Mouse (Mus musculus) 3T3-L1 (cell line): ENCODE data around the gene Fnbp1.
A peak's percentile ranks its signal among the peaks of the same experiment; 100 is the strongest.

Experiments used
- DNase-seq: peaks from one replicate; pipeline ENCODE4 v3.0.0-alpha.2; 2015; ENCODE audit warnings: low read depth, low spot score

Fnbp1 gene

GRCm38 (mm10) chr2:31067696-31068245 lies 74.0 kb downstream of the Fnbp1 start:
- DNase-seq = no peak

- no peak for DNase-seq
Observed at GRCm38 (mm10) chr2:31067059-31067595, 74.7 kb downstream of the Fnbp1 start.

GRCm38 (mm10) chr2:31066019-31066789 lies 75.6 kb downstream of the Fnbp1 start:
- no peak for DNase-seq

GRCm38 (mm10) chr2:31061868-31062628 lies 79.8 kb downstream of the Fnbp1 start:
- DNase-seq = peak; percentile 74

GRCm38 (mm10) chr2:31060787-31061730 lies 80.7 kb downstream of the Fnbp1 start:
- DNase-seq = no peak

GRCm38 (mm10) chr2:31060271-31060670 lies 81.5 kb downstream of the Fnbp1 start:
- DNase-seq = no peak

DNA sequence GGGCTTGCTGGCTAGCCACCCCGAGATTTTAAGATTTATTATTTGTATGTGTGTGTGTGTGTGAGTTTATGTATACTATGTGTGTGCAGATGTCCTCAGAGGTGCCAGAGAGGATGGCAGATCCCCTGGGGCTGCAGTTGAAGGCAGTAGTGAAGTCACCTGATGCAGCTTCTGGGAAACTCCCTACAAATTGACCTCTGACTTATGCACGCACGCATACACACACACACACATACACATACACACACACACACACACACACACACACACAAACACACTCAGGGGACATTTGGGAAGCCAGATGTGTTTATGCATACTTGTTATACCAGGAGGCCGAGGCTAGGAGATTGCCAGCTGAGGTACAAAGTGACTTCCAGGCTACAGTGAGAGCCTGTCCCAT lies 83.4 kb downstream of the Fnbp1 start:
- DNase-seq = no peak

DNA sequence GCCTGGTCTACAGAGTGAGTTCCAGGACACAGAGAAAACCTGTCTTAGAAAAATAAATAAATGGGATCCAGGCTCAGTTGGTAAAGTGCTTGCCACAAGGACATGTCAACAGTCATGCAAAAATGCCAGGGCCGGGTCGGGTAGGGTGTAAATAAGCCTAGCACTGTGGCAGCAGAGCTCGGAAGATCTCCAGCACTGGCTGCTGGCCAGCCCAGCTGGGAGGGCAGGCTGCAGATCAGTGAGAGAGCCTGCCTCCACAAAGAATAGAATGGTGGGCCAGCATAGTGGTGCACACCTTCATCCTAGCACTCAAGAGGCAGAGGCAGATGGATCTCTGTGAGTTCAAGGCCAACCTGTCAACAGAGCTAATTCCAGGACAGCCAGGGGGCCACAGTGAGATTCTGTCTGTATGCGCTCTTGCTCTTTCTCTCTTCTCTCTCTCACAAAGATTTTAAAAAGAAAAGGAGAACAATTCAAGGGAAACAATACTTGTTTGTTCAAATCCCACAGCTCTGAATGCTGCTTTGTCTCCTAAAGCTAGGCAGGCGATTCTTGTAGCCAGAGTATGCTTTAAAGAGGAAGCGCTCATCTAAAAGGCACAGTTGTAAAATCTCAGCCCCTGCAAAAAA lies 84.1 kb downstream of the Fnbp1 start:
- DNase-seq = no peak

- peak; percentile 29 for DNase-seq
Observed at GRCm38 (mm10) chr2:31056070-31056469, 85.7 kb downstream of the Fnbp1 start.

DNA sequence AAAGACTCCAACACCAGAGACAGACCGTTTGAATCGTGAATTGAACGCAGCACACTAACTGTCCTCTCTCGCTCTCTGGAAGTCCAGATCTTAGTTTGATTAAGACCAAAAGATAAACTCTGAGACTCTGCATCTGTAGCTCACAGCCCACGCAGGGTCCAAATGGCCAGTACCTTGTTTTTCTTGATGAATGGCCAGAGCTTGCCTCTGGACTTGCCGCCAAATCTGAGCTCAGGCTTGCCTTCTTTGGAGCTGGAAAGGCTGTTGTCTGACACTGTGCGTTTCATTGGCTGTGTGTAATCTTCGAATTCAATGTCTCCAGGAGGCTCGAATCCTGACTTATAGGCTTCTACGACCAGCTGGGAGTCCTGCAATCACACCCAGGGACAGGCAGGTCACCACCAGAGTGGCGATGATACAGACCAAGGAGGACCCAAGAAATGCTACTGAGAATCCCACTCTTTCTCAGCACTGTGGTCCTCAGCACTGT lies 87.9 kb downstream of the Fnbp1 start:
- DNase-seq = no peak

DNA sequence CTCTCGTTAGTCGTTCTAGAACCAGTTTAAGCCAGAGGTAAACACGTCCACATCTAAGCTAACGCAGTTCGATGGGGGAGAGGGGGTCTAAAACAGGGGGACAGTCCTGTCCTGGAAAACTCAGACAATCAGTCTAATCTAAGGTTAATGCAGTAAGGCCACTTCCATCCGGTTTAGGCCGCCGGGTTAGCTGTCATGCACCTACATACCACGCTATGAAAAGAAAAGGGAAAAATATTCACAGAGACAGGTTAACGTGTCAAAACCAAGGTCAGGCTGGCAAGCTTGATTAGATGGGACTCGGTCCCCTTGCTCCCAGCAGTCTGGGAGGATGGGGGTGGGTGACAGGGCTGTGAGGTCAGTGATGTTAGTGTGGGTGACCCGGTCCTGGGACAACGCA lies 88.4 kb downstream of the Fnbp1 start:
- no peak for DNase-seq

GRCm38 (mm10) chr2:31052441-31052840 lies 89.4 kb downstream of the Fnbp1 start:
- no peak for DNase-seq

DNA sequence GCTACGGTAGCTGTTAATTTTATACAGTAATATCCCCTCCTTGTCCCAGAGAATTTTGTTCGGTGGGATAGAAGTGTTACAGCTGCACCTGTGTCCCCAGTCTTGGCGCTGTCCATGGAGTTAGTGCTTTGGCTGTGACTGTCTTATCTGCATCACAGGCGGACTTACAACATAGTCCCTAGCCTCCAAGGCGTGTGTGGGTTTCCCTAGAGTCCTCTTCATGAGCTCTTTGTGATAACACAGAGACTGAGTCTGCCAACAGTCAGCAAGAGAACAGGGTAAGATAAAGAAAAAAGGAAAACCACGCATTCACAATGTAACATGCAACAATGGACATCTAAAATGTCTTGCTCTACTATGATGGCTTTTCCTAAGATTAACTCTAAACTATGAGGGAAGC lies 93.8 kb downstream of the Fnbp1 start:
- DNase-seq = no peak

- DNase-seq = no peak
Observed at GRCm38 (mm10) chr2:31043856-31044255, 98.0 kb downstream of the Fnbp1 start.

DNA sequence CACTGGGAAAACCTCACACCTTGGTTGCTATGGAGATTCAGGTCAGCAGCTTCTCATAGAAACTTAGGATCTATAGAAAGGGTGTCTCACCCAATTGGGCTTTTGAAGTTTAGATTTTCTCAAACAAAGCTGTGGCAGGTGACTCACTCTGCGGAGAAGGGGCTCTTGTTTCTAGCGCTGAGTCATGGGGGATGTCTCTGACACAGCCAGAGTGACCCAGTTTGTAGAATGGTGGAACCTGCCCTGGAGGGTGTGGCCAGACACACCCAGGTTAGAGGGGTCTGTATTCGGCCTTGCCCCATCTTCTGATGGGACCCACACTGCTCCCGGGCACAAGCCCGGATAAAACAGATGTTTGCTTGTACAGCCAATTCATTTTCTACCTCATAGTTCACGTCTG lies 98.9 kb downstream of the Fnbp1 start:
- DNase-seq = peak; percentile 57

DNA sequence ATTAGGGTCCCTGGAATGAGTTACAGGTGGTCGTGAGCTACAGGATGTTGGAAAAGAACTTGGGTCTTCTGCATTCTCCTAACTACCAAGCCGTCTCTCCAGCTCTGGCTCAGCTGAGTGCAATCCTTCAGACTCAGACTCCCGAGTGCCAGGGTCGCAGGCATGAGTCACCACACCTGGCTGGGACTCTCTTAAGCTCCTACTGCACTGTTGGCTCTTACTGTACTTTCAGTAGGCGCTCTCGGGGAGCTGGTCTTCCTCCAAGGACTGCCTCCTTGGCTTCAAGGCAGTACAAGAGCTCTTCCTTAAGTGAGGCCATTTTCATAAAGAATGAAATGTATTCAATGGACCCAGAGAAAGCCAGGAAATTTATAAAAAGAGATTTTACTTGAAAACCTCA lies 100.4 kb downstream of the Fnbp1 start:
- DNase-seq = peak; percentile 71

GRCm38 (mm10) chr2:31040487-31040886 lies 101.3 kb downstream of the Fnbp1 start:
- no peak for DNase-seq

- DNase-seq = peak; percentile 20
Observed at GRCm38 (mm10) chr2:31040043-31040442, 101.8 kb downstream of the Fnbp1 start.

DNA sequence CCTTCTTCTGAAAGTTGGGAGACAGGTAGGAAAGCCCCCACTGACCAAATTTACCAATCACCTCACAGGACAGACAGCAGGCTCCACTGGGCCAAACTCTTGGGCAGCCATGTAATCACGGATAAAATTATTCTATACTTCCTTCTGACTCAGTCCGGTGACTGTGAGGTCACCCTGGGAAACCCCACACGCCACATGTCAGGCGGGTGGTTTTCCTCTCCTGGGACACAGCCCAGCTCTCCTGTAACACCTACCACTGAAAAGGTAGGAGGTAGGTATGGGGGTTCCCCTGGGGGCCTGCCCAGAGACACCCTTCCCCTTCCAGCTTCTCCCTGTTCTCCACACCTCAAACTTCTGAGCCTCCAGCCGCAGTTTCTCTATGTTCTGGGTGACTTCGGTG lies 105.0 kb downstream of the Fnbp1 start:
- DNase-seq = no peak

DNA sequence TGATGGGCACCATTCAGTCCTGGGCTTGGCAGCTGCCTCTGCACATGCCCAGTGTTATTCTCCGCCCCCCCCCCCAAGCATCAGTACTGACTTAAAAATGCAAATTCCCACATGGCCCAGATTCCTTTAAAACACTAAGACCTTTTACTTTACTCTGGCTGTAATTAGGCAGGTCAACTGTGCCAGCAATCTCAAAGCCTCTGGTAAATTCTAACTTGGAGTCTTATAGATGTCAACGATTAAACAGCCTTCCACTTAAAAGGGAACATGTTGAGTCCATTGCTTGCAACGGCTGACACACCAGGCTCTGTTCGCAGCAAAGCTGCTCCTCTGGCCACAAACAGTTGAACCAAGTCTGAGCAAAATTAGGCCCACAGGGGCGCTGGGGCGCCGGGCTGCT lies 109.8 kb downstream of the Fnbp1 start:
- DNase-seq = no peak

GRCm38 (mm10) chr2:31026642-31027041 lies 115.2 kb downstream of the Fnbp1 start:
- DNase-seq = peak; percentile 72
